24 mouse cellular contexts compared by ENCODE assay signal in the genomic region with DNA sequence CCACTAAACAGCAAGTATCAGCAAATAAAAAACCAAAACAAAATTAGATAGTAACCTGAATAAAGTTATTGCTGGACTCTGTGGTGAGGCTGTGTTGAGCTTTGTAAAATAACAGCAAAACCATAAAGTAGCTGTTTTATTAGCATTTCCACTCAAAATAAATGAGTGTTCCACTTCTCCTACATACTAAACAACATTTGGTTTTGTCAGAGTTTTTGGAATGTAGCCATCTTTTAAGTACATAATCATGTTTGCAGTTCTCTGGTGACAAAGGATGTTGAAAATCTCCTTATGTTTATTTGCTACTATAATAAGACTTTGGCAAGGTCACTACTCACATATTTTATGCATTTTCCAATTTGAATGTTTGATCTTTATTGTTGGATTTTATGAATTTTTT.
"Had no signal": no experiment of that assay in that cellular context is flagged by ENCODE, and none has a peak within 500 bp of the region (broad histone marks: within the 10 kb centered on the region; RNA-seq: fewer than 3 reads in every experiment).

No protein-coding gene starts in this region.

- H3K4me1 ChIP-seq: heart, embryonic 13.5 days; heart, embryonic 15.5 days; hindbrain, embryonic 13.5 days; hindbrain, embryonic 15.5 days; limb, embryonic 10.5 days; limb, embryonic 12.5 days had no signal

- H3K4me2 ChIP-seq: heart, embryonic 11.5 days; heart, embryonic 13.5 days; heart, embryonic 15.5 days; hindbrain, embryonic 13.5 days; hindbrain, embryonic 15.5 days; limb, embryonic 12.5 days; liver, embryonic 11.5 days had no signal

- H3K4me3 ChIP-seq: heart, adult 2 months; heart, embryonic 13.5 days; heart, embryonic 15.5 days; hindbrain, embryonic 13.5 days; hindbrain, embryonic 15.5 days; left cerebral cortex, adult 2 months; limb, embryonic 10.5 days; limb, embryonic 12.5 days had no signal

- ATAC-seq: hindbrain, postnatal 0 days; intestine, embryonic 16.5 days had no signal

- H3K36me3 ChIP-seq: heart, embryonic 13.5 days; heart, embryonic 15.5 days; hindbrain, embryonic 13.5 days; hindbrain, embryonic 15.5 days; limb, embryonic 10.5 days; limb, embryonic 12.5 days had no signal

- H3K27ac ChIP-seq: heart, adult 2 months; heart, embryonic 13.5 days; heart, embryonic 15.5 days; hindbrain, embryonic 13.5 days; hindbrain, embryonic 15.5 days; hindbrain, postnatal 0 days; left cerebral cortex, adult 2 months; limb, embryonic 10.5 days; limb, embryonic 12.5 days had no signal

- H3K27me3 ChIP-seq: heart, embryonic 13.5 days; heart, embryonic 15.5 days; hindbrain, embryonic 13.5 days; hindbrain, embryonic 15.5 days; limb, embryonic 12.5 days had no signal

- DNase-seq: gastrocnemius, postnatal 14 days; gastrocnemius, postnatal 36 days; heart, adult 11 months; heart, adult 2 months; heart, postnatal 14 days; heart, postnatal 36 days; kidney, adult 11 months; kidney, adult 2 months; kidney, postnatal 14 days; kidney, postnatal 36 days; layer of hippocampus, adult 9-11 months; layer of hippocampus, postnatal 36 days; liver had no signal

- H3K9me3 ChIP-seq: heart, embryonic 13.5 days; heart, embryonic 15.5 days; hindbrain, embryonic 13.5 days; hindbrain, embryonic 15.5 days; limb, embryonic 10.5 days; limb, embryonic 12.5 days had no signal

- H3K9ac ChIP-seq: heart, embryonic 13.5 days; heart, embryonic 15.5 days; hindbrain, embryonic 13.5 days; hindbrain, embryonic 15.5 days; limb, embryonic 12.5 days had no signal
